Mouse (Mus musculus): ENCODE results near the gene Fcna. TPM values are rescaled to one million over a fixed set of nuclear protein-coding genes. Genes with fewer than 3 reads are reported as not detected.

The Fcna gene
- polyA plus RNA-seq, 1 experiment = not detected

GRCm38 (mm10) chr2:25660279-25660678 lies 32.4 kb upstream of the Fcna start:
- TF ChIP-seq EP300 (IDR thresholded peaks at IDR 0.05; ENCODE audit: insufficient read depth, low read depth, low read length) (no peak), CTCF (IDR thresholded peaks at IDR 0.05; ENCODE audit: low read depth, low read length) (no peak), POLR2A (IDR thresholded peaks at IDR 0.05; ENCODE audit: insufficient read depth, low read length) (no peak)
- Histone ChIP-seq H3K9me3 (replicated peaks; ENCODE audit: control insufficient read depth, insufficient read depth, low read length, poor library complexity, severe bottlenecking) (no peaks in the 10 kb centered on the region), H3K27ac (ENCODE audit: insufficient read depth, low read length) (no peak overlapping the region), H3K9ac (ENCODE audit: low read depth, poor library complexity, severe bottlenecking) (no peak overlapping the region), H3K4me3 (ENCODE audit: low read depth, low read length) (no peak overlapping the region), H3K36me3 (ENCODE audit: control insufficient read depth, insufficient read depth, low read length, poor library complexity, severe bottlenecking) (no peaks in the 10 kb centered on the region), H3K4me1 (ENCODE audit: control insufficient read depth, insufficient read depth, low read length) (no peaks in the 10 kb centered on the region), H3K27me3 (ENCODE audit: control insufficient read depth, insufficient read depth, low read length, poor library complexity, severe bottlenecking) (no peaks in the 10 kb centered on the region)

DNA sequence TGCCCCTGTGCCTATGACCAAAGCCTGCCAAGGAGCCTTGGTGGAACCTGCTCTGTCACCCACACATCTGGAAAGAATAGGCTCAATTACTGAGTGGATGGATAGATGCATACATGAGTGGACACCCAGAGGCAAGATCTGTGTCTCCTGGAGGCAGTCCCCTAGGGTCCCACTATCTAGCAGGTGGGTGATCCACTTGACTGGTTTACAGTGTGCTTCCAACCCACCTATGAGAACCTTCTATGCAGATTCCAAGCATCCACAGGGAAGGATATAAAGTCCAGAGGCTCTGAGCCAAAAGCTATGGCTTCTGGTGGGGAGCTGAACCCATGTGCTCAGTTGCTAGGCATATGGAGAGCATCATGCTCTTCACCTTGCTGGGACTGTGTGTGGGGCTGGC lies 29.8 kb upstream of the Fcna start, which contains the start of gene Lcn5:
Lcn5 (plus strand) TSS at position 301 of the 400 bp plus-strand sequence.
- H3K36me3 ChIP-seq (ENCODE audit: control insufficient read depth, insufficient read depth, low read length, poor library complexity, severe bottlenecking) = no peaks in the 10 kb centered on the region
- H3K4me3 ChIP-seq (ENCODE audit: low read depth, low read length) = no peak within 1 kb of the TSS
- no peak within 1 kb of the TSS for H3K9ac ChIP-seq (ENCODE audit: low read depth, poor library complexity, severe bottlenecking)
- H3K27me3 ChIP-seq (ENCODE audit: control insufficient read depth, insufficient read depth, low read length, poor library complexity, severe bottlenecking) = no peaks in the 10 kb centered on the region
- no peaks in the 10 kb centered on the region for H3K4me1 ChIP-seq (ENCODE audit: control insufficient read depth, insufficient read depth, low read length)
- H3K27ac ChIP-seq (ENCODE audit: insufficient read depth, low read length) = no peak within 1 kb of the TSS
- TF ChIP-seq POLR2A (IDR thresholded peaks at IDR 0.05; ENCODE audit: insufficient read depth, low read length) (no peak), CTCF (IDR thresholded peaks at IDR 0.05; ENCODE audit: low read depth, low read length) (no peak), EP300 (IDR thresholded peaks at IDR 0.05; ENCODE audit: insufficient read depth, low read depth, low read length) (no peak)
- H3K9me3 ChIP-seq (replicated peaks; ENCODE audit: control insufficient read depth, insufficient read depth, low read length, poor library complexity, severe bottlenecking) = no peaks in the 10 kb centered on the region

GRCm38 (mm10) chr2:25657246-25657645 lies 29.4 kb upstream of the Fcna start:
- Histone ChIP-seq H3K27me3 (ENCODE audit: control insufficient read depth, insufficient read depth, low read length, poor library complexity, severe bottlenecking) (no peaks in the 10 kb centered on the region), H3K27ac (ENCODE audit: insufficient read depth, low read length) (no peak overlapping the region), H3K36me3 (ENCODE audit: control insufficient read depth, insufficient read depth, low read length, poor library complexity, severe bottlenecking) (no peaks in the 10 kb centered on the region), H3K9me3 (replicated peaks; ENCODE audit: control insufficient read depth, insufficient read depth, low read length, poor library complexity, severe bottlenecking) (no peaks in the 10 kb centered on the region), H3K9ac (ENCODE audit: low read depth, poor library complexity, severe bottlenecking) (no peak overlapping the region), H3K4me3 (ENCODE audit: low read depth, low read length) (no peak overlapping the region), H3K4me1 (ENCODE audit: control insufficient read depth, insufficient read depth, low read length) (no peaks in the 10 kb centered on the region)
- TF ChIP-seq POLR2A (IDR thresholded peaks at IDR 0.05; ENCODE audit: insufficient read depth, low read length) = no peak
- no peak for TF ChIP-seq CTCF (IDR thresholded peaks at IDR 0.05; ENCODE audit: low read depth, low read length)
- TF ChIP-seq EP300 (IDR thresholded peaks at IDR 0.05; ENCODE audit: insufficient read depth, low read depth, low read length) = no peak

- Histone ChIP-seq H3K27ac (ENCODE audit: insufficient read depth, low read length) (no peak overlapping the region), H3K27me3 (ENCODE audit: control insufficient read depth, insufficient read depth, low read length, poor library complexity, severe bottlenecking) (no peaks in the 10 kb centered on the region)
Measured at GRCm38 (mm10) chr2:25656691-25657090, 28.9 kb upstream of the Fcna start.

GRCm38 (mm10) chr2:25654502-25654901 lies 26.7 kb upstream of the Fcna start:
- Histone ChIP-seq H3K9ac (ENCODE audit: low read depth, poor library complexity, severe bottlenecking) (no peak overlapping the region), H3K36me3 (ENCODE audit: control insufficient read depth, insufficient read depth, low read length, poor library complexity, severe bottlenecking) (no peaks in the 10 kb centered on the region), H3K4me1 (ENCODE audit: control insufficient read depth, insufficient read depth, low read length) (no peaks in the 10 kb centered on the region), H3K27me3 (ENCODE audit: control insufficient read depth, insufficient read depth, low read length, poor library complexity, severe bottlenecking) (no peaks in the 10 kb centered on the region), H3K27ac (ENCODE audit: insufficient read depth, low read length) (no peak overlapping the region), H3K9me3 (replicated peaks; ENCODE audit: control insufficient read depth, insufficient read depth, low read length, poor library complexity, severe bottlenecking) (no peaks in the 10 kb centered on the region), H3K4me3 (ENCODE audit: low read depth, low read length) (no peak overlapping the region)
- no peak for TF ChIP-seq CTCF (IDR thresholded peaks at IDR 0.05; ENCODE audit: low read depth, low read length)

More at GRCm38 (mm10) chr2:25656691-25657090, 28.9 kb upstream of the Fcna start:
- H3K9ac ChIP-seq (ENCODE audit: low read depth, poor library complexity, severe bottlenecking) = no peak overlapping the region
- H3K4me1 ChIP-seq (ENCODE audit: control insufficient read depth, insufficient read depth, low read length) = no peaks in the 10 kb centered on the region
- no peaks in the 10 kb centered on the region for H3K36me3 ChIP-seq (ENCODE audit: control insufficient read depth, insufficient read depth, low read length, poor library complexity, severe bottlenecking)
- H3K9me3 ChIP-seq (replicated peaks; ENCODE audit: control insufficient read depth, insufficient read depth, low read length, poor library complexity, severe bottlenecking) = no peaks in the 10 kb centered on the region
- no peak for TF ChIP-seq CTCF (IDR thresholded peaks at IDR 0.05; ENCODE audit: low read depth, low read length)
- TF ChIP-seq EP300 (IDR thresholded peaks at IDR 0.05; ENCODE audit: insufficient read depth, low read depth, low read length) = no peak
- TF ChIP-seq POLR2A (IDR thresholded peaks at IDR 0.05; ENCODE audit: insufficient read depth, low read length) = no peak
- no peak overlapping the region for H3K4me3 ChIP-seq (ENCODE audit: low read depth, low read length)

DNA sequence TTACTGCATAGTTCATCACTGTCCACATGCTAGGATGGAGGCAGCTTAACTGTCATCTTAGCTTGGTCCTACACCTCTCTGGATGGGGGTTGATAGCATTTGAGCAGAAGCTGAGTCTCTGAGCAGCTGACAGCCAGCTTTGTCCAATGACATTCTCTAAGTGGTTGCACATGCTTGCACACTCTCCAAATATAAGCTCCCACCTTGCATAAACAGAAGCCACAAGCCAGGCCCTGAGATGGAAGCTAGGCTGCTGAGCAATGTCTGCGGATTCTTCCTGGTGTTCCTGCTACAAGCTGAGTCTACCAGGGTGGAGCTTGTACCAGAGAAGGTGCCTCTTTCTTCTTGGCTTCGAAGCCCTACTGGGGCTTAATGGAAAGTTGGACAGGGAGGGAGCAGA lies 25.1 kb upstream of the Fcna start, which contains the start of gene Lcn8:
Lcn8 (plus strand) TSS at position 219 of the 400 bp plus-strand sequence.
- H3K4me1 ChIP-seq (ENCODE audit: control insufficient read depth, insufficient read depth, low read length) = no peaks in the 10 kb centered on the region
- TF ChIP-seq CTCF (IDR thresholded peaks at IDR 0.05; ENCODE audit: low read depth, low read length) (no peak), EP300 (IDR thresholded peaks at IDR 0.05; ENCODE audit: insufficient read depth, low read depth, low read length) (no peak), POLR2A (IDR thresholded peaks at IDR 0.05; ENCODE audit: insufficient read depth, low read length) (no peak)
- H3K9ac ChIP-seq (ENCODE audit: low read depth, poor library complexity, severe bottlenecking) = no peak within 1 kb of the TSS
- H3K36me3 ChIP-seq (ENCODE audit: control insufficient read depth, insufficient read depth, low read length, poor library complexity, severe bottlenecking) = no peaks in the 10 kb centered on the region
- H3K9me3 ChIP-seq (replicated peaks; ENCODE audit: control insufficient read depth, insufficient read depth, low read length, poor library complexity, severe bottlenecking) = no peaks in the 10 kb centered on the region
- H3K4me3 ChIP-seq (ENCODE audit: low read depth, low read length) = no peak within 1 kb of the TSS
- H3K27me3 ChIP-seq (ENCODE audit: control insufficient read depth, insufficient read depth, low read length, poor library complexity, severe bottlenecking) = no peaks in the 10 kb centered on the region
- H3K27ac ChIP-seq (ENCODE audit: insufficient read depth, low read length) = no peak within 1 kb of the TSS
